Mouse (Mus musculus): ENCODE data around the gene Lax1.

The Lax1 gene

DNA sequence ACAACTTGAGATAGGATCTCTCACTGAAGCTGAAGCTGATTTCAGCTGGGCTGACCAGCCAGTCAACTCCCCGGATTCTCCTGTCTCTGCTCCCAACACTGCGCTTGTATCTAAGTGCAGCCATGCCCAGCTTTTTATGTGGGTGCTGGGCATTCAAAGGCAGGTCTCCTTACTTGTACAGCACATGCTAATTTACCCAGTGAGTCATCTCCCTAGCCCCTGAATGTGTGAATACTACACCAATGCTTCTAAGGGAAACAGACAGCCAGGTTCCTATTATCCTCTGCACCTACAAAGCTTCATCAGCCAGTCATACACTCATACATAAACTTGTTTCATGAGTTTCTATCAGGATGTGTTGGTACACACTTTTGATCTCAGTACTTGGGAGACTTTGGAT, 48.7 kb downstream of the Lax1 start:
- DNase-seq (ENCODE audit: extremely low read depth, low read depth, low spot score) = no peak

DNA sequence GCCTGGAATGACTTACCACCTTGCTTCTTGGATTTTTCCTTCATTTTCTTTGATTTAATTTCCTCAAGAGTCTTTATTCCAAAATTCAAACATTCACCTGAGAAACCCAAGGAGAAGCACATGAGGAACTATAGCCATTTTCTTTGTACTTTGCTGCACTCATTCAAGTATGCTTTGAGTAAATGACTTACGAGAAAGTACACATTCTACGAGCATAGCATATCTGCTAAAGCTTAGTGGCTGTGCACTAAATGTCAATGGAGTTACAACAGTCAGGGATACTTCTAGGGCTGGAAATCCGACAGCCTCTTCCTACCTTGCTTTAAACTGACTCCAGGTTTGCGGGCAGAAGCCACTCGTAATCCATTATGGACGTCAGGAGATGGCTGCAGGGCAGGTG, 51.4 kb downstream of the Lax1 start:
- DNase-seq (ENCODE audit: extremely low read depth, low read depth, low spot score) = no peak

GRCm38 (mm10) chr1:133632168-133632567, 57.7 kb downstream of the Lax1 start:
- no peak for DNase-seq (ENCODE audit: extremely low read depth, low read depth, low spot score)
